Mouse (Mus musculus) right cerebral cortex, postnatal 14 days (tissue): ENCODE data around the gene Tmem178b.

Experiments
- DNase-seq: peaks from one replicate; pipeline ENCODE4 v3.0.0; 2022

The Tmem178b gene

GRCm38 (mm10) chr6:40202602-40203001 lies 329.5 kb downstream of the Tmem178b start:
- no peak for DNase-seq

- DNase-seq = no peak
Measured at GRCm38 (mm10) chr6:40205380-40205779, 332.3 kb downstream of the Tmem178b start.

- DNase-seq = no peak
Measured at GRCm38 (mm10) chr6:40208014-40208413, 334.9 kb downstream of the Tmem178b start.

- DNase-seq = no peak
Measured at GRCm38 (mm10) chr6:40209172-40209571, 336.1 kb downstream of the Tmem178b start.

GRCm38 (mm10) chr6:40217154-40217553 lies 344.1 kb downstream of the Tmem178b start:
- DNase-seq = no peak

GRCm38 (mm10) chr6:40217651-40218050 lies 344.6 kb downstream of the Tmem178b start:
- DNase-seq = no peak

GRCm38 (mm10) chr6:40220634-40221120 lies 347.6 kb downstream of the Tmem178b start:
- DNase-seq = no peak

GRCm38 (mm10) chr6:40225585-40226280 lies 352.7 kb downstream of the Tmem178b start:
- DNase-seq = no peak

GRCm38 (mm10) chr6:40228981-40229380 lies 355.9 kb downstream of the Tmem178b start:
- no peak for DNase-seq

- DNase-seq = no peak
Measured at GRCm38 (mm10) chr6:40229985-40230384, 356.9 kb downstream of the Tmem178b start.

GRCm38 (mm10) chr6:40234066-40234465 lies 361.0 kb downstream of the Tmem178b start:
- no peak for DNase-seq

- peak; percentile 87 for DNase-seq
Measured at GRCm38 (mm10) chr6:40235793-40236470, 362.9 kb downstream of the Tmem178b start.

GRCm38 (mm10) chr6:40236841-40237765 lies 364.0 kb downstream of the Tmem178b start:
- DNase-seq = peak; percentile 60

GRCm38 (mm10) chr6:40238857-40239256 lies 365.8 kb downstream of the Tmem178b start:
- DNase-seq = no peak

- no peak for DNase-seq
Measured at GRCm38 (mm10) chr6:40240671-40241070, 367.6 kb downstream of the Tmem178b start.

- no peak for DNase-seq
Measured at GRCm38 (mm10) chr6:40247398-40247946, 374.4 kb downstream of the Tmem178b start.

GRCm38 (mm10) chr6:40249939-40250338 lies 376.9 kb downstream of the Tmem178b start:
- DNase-seq = no peak

GRCm38 (mm10) chr6:40263687-40264086 lies 390.6 kb downstream of the Tmem178b start:
- DNase-seq = no peak

GRCm38 (mm10) chr6:40300707-40301106 lies 427.6 kb downstream of the Tmem178b start:
- DNase-seq = no peak

- DNase-seq = peak; percentile 78
Measured at GRCm38 (mm10) chr6:40303379-40303778, 430.3 kb downstream of the Tmem178b start.
